Mouse (Mus musculus) layer of hippocampus, postnatal 14 days (tissue): ENCODE data around the gene Pfkfb4. TPM values are rescaled to one million over a fixed set of nuclear protein-coding genes. Genes with fewer than 3 reads are reported as not detected.

Source experiments
- DNase-seq, 2 experiments: peaks; one replicate each; pipeline ENCODE4 v3.0.0; 2021 to 2022; ENCODE audit warnings: low spot score in 2 of 2, mixed read lengths in 1 of 2
- total RNA-seq, 2 experiments: library from RNA; stranded (reverse); gene quantifications; 2 replicates each; pipeline ENCODE4 v1.2.3; 2021

Pfkfb4 gene
- total RNA-seq, 2 experiments from 2014 or later: 13.7 to 17.8 TPM

DNA sequence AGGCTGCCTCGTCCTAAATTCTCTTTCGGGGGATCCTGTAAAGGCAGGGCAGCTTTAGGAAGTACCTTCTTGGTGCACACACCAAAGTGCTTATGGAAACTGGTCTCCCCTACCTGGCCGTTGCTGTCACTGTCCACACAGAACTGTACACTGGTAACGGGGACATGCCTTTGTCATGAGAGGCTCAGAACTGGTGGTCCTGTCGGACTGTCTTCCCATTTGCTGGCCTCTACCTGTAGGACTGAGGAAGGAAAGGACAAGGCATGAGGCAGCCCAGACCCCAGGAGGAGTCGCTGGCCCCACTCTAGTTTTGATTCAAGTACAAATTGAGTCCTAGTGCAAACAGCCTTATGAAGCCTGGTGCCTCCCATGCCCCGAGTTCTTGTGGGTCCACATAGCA, 39.4 kb downstream of the Pfkfb4 start:
- no peak for DNase-seq

- DNase-seq: no peak
Observed at GRCm38 (mm10) chr9:109031686-109032085, 40.1 kb downstream of the Pfkfb4 start.

DNA sequence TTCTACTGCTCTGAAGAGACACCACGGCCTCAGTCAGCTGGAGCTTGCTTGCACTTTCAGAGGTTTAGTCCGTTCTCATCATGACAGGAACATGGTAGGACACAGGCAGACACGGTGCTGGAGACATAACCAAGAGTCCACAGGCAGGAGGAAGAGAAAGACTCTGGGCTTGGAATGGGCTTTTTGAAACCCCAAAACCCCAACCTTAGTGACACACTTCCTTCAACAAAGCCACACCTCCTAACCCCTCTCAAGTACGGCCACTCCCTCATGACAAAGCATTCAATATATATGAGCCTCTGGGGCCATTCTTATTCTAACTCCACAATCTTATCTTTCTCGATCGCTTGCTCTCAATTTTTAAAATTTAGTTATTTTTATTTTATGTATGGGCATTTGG, 40.9 kb downstream of the Pfkfb4 start:
- DNase-seq: no peak

- no peak for DNase-seq
Observed at GRCm38 (mm10) chr9:109038086-109038895, 46.7 kb downstream of the Pfkfb4 start, which contains the start of gene Shisa5. Gene Shisa5, plus strand, starts transcription at chr9:109038565.

DNA sequence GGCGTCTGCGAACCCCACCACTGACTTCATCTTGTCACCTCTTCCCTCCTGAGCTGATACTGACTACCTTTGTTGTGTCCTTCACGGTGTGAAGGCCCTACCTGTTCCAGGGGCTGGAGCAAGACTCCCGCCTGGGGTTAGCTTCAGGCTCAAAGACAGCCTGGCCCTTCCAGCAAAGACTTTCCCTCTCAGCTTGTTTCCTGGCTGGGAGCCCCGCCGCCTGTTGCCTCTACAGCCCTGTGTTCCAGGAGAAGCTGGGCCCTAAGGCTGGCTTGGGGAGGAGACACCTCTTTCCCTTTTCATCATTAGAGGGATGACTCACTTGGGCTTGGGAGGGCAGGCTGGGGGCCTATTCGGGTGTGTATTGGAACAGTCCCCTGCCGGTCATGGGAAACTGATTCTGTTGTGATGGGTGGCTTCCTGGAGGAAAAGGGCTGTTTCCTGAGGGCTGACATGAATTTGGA, 47.4 kb downstream of the Pfkfb4 start:
- no peak for DNase-seq

- DNase-seq: no peak
Observed at GRCm38 (mm10) chr9:109039681-109040080, 48.1 kb downstream of the Pfkfb4 start.

DNA sequence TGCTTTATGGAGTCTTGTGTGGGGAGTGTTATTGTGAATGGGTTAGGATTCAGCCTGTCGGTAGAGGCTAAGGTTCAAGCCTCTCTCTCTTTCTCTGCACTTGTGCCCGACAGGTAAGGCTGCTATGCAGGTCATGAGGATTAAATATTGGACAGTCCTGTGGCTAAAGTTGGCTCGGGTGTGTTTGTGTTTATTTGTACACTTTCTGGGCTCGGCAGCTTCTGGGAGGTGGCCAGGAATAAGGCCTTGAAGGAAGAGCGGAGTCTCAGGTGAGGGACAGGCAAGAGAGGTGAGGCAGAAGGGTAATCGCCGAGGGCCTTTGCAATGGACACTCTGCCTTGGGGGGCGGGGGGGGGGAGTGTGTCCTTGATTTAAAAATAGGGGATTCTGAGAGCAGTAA, 48.6 kb downstream of the Pfkfb4 start:
- no peak for DNase-seq

DNA sequence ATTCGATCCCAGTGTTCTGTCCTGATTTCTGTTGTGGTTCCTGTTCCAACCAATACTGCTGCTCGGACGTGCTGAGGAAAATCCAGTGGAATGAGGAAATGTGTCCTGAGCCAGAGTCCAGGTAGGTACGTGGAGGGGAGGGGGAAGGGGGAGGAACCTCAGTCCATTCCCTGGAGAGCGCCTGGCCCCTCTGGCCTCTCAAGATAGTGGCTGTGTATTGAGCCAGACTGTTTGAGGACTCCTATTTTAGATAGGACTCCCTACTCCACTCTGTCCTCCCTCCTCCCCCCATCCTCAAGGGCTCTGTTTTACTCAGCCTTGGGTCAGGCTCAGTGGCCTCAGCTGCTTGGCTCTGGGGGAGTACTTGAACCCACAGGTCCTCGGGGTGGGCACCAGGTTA, 49.3 kb downstream of the Pfkfb4 start:
- no peak for DNase-seq

DNA sequence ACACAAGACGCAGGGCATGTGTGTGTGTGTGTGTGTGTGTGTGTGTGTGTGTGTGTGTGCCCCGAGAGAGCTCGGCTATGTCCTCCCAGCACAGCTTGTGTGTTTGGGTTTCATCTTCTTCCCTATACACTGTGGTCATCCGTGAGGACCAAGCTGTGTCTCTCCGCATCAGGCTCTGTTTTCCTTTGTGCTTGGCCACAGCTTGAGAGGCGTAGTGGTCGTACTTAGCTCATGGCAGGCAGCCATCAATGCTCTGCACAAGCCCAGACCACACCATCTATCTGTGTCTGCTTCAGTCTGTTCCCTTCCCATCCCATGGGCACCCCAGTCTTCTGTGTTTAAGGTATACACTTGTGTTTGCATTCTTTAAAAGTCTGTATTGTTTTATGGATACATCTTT, 49.8 kb downstream of the Pfkfb4 start:
- no peak for DNase-seq

GRCm38 (mm10) chr9:109046306-109046705, 54.7 kb downstream of the Pfkfb4 start:
- peak in 1 of 2 experiments; percentile 34 for DNase-seq

- no peak for DNase-seq
Observed at GRCm38 (mm10) chr9:109049316-109049715, 57.7 kb downstream of the Pfkfb4 start.

- no peak for DNase-seq
Observed at GRCm38 (mm10) chr9:109049996-109050673, 58.6 kb downstream of the Pfkfb4 start.

- DNase-seq: no peak
Observed at GRCm38 (mm10) chr9:109050674-109050997, 59.1 kb downstream of the Pfkfb4 start.

- no peak for DNase-seq
Observed at GRCm38 (mm10) chr9:109051011-109051501, 59.5 kb downstream of the Pfkfb4 start.

- no peak for DNase-seq
Observed at GRCm38 (mm10) chr9:109051651-109052489, 60.3 kb downstream of the Pfkfb4 start.

GRCm38 (mm10) chr9:109052490-109053260, 61.1 kb downstream of the Pfkfb4 start:
- no peak for DNase-seq

DNA sequence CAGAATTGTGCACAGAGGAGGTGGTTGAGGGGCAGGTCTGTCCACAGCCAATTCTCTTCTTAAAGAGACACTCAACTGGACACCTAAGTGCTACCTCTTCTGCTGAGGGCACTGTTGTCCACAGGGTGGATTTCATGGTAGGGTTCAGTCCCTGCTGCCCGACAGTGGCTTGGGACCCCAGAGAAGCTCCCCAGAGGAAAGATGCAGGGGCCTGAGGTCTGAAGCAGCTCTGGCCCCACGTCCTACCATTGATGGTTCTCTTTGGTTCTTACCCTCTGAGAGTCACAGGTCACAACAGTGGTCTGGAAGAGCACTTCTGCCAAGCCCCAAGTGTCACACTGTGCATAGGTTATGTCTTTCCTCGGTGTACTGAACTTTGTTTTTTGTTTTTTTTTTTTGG, 61.8 kb downstream of the Pfkfb4 start:
- no peak for DNase-seq

DNA sequence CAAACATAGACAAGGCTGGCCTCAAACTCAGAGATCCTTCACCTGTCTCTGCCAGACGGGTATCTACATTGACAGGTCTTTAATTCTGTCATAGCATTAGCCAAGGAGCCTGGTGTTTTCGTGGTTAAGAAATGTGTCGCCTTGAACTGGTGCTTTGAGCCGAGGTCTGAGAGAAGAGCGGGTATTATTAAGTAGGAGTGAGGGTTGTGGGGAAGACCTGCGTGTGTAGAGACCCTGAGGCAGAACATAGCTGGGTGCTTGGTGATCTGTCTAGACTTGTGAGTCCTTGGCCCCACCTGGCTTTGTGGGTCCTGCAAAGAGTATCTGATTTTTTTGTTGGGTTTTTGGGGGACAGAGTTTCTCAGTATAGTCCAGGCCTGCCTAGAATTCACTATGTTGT, 62.3 kb downstream of the Pfkfb4 start:
- DNase-seq: no peak

- DNase-seq: peak; percentile 57 to 84
Observed at GRCm38 (mm10) chr9:109054712-109055111, 63.1 kb downstream of the Pfkfb4 start.

- DNase-seq: no peak
Observed at GRCm38 (mm10) chr9:109055271-109056030, 63.9 kb downstream of the Pfkfb4 start.
